Mouse (Mus musculus) heart, postnatal 0 days (tissue): ENCODE measurements around the gene Defb43. TPM values are rescaled to one million over a fixed set of nuclear protein-coding genes. Genes with fewer than 3 reads are reported as not detected.

Experiments used
- ATAC-seq: fragments of 200-750 bp; cut with Nextera tagmentation; 2 replicates; pipeline ENCODE4 v1.8.0; 2017; ENCODE audit warnings: low read depth, moderate number of reproducible peaks, moderate library complexity; ENCODE audit not compliant: insufficient read depth
- DNase-seq: peaks from one replicate; pipeline ENCODE4 v3.0.0-alpha.2; 2016; ENCODE audit warnings: low spot score
- H3K27ac ChIP-seq: fragments of 300-500 bp; sonication (generic); 2 replicates; pipeline ENCODE4 v1.5.1; 2014; ENCODE audit warnings: low read depth, mild to moderate bottlenecking
- H3K27me3 ChIP-seq: fragments of 300-500 bp; sonication (generic); 2 replicates; pipeline ENCODE4 v1.6.1; 2014; ENCODE audit warnings: low read length, mixed read lengths; ENCODE audit not compliant: control insufficient read depth, insufficient read depth
- H3K36me3 ChIP-seq: fragments of 300-500 bp; sonication (generic); replicated peaks from 2 replicates; pipeline ENCODE4 v1.6.1; 2014; ENCODE audit warnings: low read length, mixed read lengths; ENCODE audit not compliant: control insufficient read depth, insufficient read depth
- H3K4me1 ChIP-seq: fragments of 300-500 bp; sonication (generic); 2 replicates; pipeline ENCODE4 v1.6.1; 2014; ENCODE audit warnings: antibody characterized with exemption; ENCODE audit not compliant: control insufficient read depth, insufficient read depth
- H3K4me2 ChIP-seq: fragments of 300-500 bp; sonication (generic); 2 replicates; pipeline ENCODE4 v1.6.1; 2014; ENCODE audit warnings: low read depth, mild to moderate bottlenecking, low read length, moderate library complexity
- H3K4me3 ChIP-seq: fragments of 300-500 bp; sonication (generic); 2 replicates; pipeline ENCODE4 v1.5.1; 2014; ENCODE audit warnings: low read depth, low read length
- H3K9ac ChIP-seq: fragments of 300-500 bp; sonication (generic); replicated peaks from 2 replicates; pipeline ENCODE4 v1.6.1; 2014; ENCODE audit warnings: low read depth, low read length, mixed read lengths
- H3K9me3 ChIP-seq: fragments of 300-500 bp; sonication (generic); replicated peaks from 2 replicates; pipeline ENCODE4 v1.6.1; 2016; ENCODE audit warnings: low read length; ENCODE audit not compliant: control insufficient read depth
- CTCF ChIP-seq: IDR thresholded peaks from 2 replicates; pipeline ENCODE4 v1.5.1; 2016; ENCODE audit warnings: antibody characterized with exemption, control low read depth, low read depth
- EP300 ChIP-seq: IDR thresholded peaks from 2 replicates; pipeline ENCODE4 v1.6.1; 2016; ENCODE audit warnings: antibody characterized with exemption, low read depth
- WGBS: fragments of 180-500 bp; shearing (Covaris S2); extraction: QIAGEN DNeasy Blood & Tissue Kit; methylation state at CpG from one replicate; pipeline ENCODE4 v1.1.7; 2014; 5-methylcytosine and 5-hydroxymethylcytosine counted together
- polyA plus RNA-seq: library from polyadenylated mRNA; unstranded; fragments of >200 nt; fragmentation: Nextera tagmentation; extraction: Ambion mirVana; gene quantifications from 2 replicates; pipeline ENCODE4 v1.2.1, GENCODE M21; 2015
- total RNA-seq: library from RNA; depleted of rRNA; stranded (reverse); fragments of >200 nt; gene quantifications from 2 replicates; pipeline ENCODE4 v1.2.3, GENCODE M21; 2014; ENCODE audit warnings: low replicate concordance

Gene Defb43
- total and polyA plus RNA-seq, 2 experiments from 2014 or later, result not detected

DNA sequence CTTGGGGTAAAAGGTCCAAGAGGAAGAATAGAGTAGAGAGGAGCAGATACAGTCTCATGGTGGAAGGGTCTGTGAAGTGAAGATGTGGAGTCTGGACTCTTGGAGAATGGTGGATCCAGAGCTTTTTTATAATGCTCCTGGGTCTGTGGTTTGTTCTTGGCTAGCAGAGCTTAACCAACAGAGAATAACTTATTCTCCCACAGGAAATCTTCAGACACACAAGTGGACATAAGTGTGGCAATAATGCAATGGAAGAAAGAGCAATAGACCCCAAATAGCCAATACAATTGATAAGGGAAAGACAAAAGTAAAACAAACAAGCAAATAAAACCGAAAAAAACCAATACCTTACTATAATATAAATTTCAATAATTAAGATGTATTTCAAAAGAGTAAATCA lies 27.2 kb upstream of the Defb43 start, which contains the start of gene Defb48:
TSS of gene Defb48 (minus strand) at position 101 of the 400 bp plus-strand sequence.
- no peaks in the 10 kb centered on the region for H3K27me3 ChIP-seq
- no peak for ATAC-seq
- no peaks in the 10 kb centered on the region for H3K9me3 ChIP-seq
- H3K36me3 ChIP-seq, result no peaks in the 10 kb centered on the region
- TF ChIP-seq EP300, result no peak
- TF ChIP-seq CTCF, result no peak
- no peak for DNase-seq
- H3K9ac ChIP-seq, result no peak within 1 kb of the TSS
- no peaks in the 10 kb centered on the region for H3K4me1 ChIP-seq
- 55% methylated on average over 1 of the region's 1 CpGs for WGBS
- H3K4me2 ChIP-seq, result no peak within 1 kb of the TSS
- no peak within 1 kb of the TSS for H3K27ac ChIP-seq
- no peak within 1 kb of the TSS for H3K4me3 ChIP-seq

DNA sequence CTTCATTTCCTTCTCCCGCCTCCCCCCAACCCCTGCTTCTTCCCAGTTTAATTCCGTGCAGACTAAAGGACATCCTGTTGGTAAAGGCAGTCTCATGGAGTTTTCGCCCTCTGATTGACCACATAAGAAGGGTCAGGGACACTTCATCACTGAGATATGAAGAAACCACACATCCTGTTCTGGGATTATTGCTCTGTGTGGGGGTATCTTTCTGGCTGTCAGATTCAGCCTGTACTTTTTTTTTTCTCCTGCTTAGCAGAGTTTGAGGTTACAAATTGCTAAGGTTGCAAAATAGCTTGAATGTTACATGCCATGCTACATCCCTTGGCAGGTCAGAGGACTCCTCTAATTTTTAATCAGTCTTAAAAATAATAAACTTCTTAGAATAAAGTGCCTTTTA lies 20.3 kb upstream of the Defb43 start:
- no peak overlapping the region for H3K9ac ChIP-seq
- no peaks in the 10 kb centered on the region for H3K27me3 ChIP-seq
- H3K27ac ChIP-seq, result no peak overlapping the region
- ATAC-seq (no peak), DNase-seq (no peak)
- TF ChIP-seq EP300 (no peak), CTCF (no peak)
- H3K36me3 ChIP-seq, result no peaks in the 10 kb centered on the region
- WGBS, result 56% methylated on average over 3 of the region's 3 CpGs
- no peak overlapping the region for H3K4me2 ChIP-seq
- H3K4me1 ChIP-seq, result no peaks in the 10 kb centered on the region; the same call in none of the 2 replicates
- no peaks in the 10 kb centered on the region for H3K9me3 ChIP-seq
- H3K4me3 ChIP-seq, result no peak overlapping the region

DNA sequence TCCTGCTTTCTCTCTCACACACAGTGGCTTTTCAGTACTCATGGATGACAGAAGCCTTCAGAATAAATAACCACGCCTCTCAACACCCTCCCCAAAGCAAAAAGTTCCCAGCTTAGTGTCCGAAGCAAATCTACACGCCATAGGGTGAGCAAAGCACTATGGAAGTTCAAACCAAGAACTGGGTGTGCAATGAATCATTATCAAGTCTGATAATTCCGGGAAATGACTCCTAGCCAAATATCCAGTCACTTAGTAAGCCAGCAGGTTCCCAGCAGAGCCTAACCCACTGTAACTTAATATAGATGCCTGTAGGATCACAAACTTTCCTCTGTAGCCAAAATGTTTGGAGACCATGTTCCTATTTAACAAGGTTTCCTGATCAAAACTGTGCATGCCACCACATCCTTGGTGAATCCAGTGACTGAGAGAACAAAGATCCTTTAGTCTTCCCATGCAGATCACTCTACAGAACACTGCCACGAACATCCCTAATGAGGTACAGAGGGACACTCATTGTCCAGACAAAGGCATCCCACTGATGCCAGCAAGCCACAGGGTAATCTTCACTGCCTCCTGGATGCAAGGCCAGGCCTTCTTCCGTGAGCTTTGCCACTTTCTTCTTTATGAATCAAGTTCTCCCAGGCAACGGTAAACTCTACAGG lies 19.6 kb upstream of the Defb43 start:
- no peaks in the 10 kb centered on the region; the same call in none of the 2 replicates for H3K4me1 ChIP-seq
- WGBS, result 59% methylated on average over 7 of the region's 7 CpGs
- H3K36me3 ChIP-seq, result no peaks in the 10 kb centered on the region
- H3K27ac ChIP-seq, result no peak overlapping the region
- no peak overlapping the region for H3K9ac ChIP-seq
- no peak for TF ChIP-seq EP300
- no peak for TF ChIP-seq CTCF
- no peaks in the 10 kb centered on the region for H3K27me3 ChIP-seq
- no peaks in the 10 kb centered on the region for H3K9me3 ChIP-seq
- H3K4me3 ChIP-seq, result no peak overlapping the region
- ATAC-seq (no peak), DNase-seq (no peak)
- no peak overlapping the region for H3K4me2 ChIP-seq

- ATAC-seq (no peak), DNase-seq (no peak)
- no peak within 1 kb of the TSS for H3K4me2 ChIP-seq
- TF ChIP-seq EP300 (no peak), CTCF (no peak)
- H3K4me1 ChIP-seq, result peaks cover 6% of the 10 kb centered on the region
- no peaks in the 10 kb centered on the region for H3K36me3 ChIP-seq
- WGBS, result 76% methylated on average over 8 of the region's 8 CpGs
- no peak within 1 kb of the TSS for H3K27ac ChIP-seq
- H3K27me3 ChIP-seq, result no peaks in the 10 kb centered on the region
- no peak within 1 kb of the TSS for H3K9ac ChIP-seq
- no peaks in the 10 kb centered on the region for H3K9me3 ChIP-seq
- no peak within 1 kb of the TSS for H3K4me3 ChIP-seq
Observed at GRCm38 (mm10) chr14:62997777-62998176, 13.8 kb upstream of the Defb43 start, which contains the start of gene Defb47. TSS of gene Defb47 (plus strand) at chr14:62998077.

- Histone ChIP-seq H3K4me1 (peaks cover 6% of the 10 kb centered on the region), H3K27me3 (no peaks in the 10 kb centered on the region)
- no peak for ATAC-seq
Observed at GRCm38 (mm10) chr14:62998977-62999376, 12.6 kb upstream of the Defb43 start.

DNA sequence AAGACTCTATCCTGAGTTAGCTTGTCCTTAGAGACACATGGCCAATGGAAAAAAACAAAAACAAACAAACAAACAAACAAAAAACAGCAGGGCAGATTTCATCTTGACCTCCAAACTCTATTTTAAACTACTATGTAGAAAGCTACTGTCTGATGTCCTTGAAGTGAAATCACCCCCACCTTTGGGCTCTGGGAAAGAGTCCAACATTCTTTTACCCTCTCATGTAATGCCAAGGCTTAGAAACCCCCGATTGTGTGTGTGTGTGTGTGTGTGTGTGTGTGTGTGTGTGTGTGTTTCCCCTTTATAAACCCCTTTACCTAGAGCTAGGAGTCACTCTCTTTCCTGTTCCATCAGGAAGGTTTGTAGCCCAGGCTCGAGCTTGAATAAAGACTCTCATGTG lies 9.0 kb upstream of the Defb43 start:
- ATAC-seq (peak; percentile 77), DNase-seq (peak; percentile 76)
- no peaks in the 10 kb centered on the region for H3K27me3 ChIP-seq
- peak overlapping the region; percentile 87 for H3K27ac ChIP-seq
- no peaks in the 10 kb centered on the region for H3K9me3 ChIP-seq
- peaks cover 6% of the 10 kb centered on the region for H3K4me1 ChIP-seq
- WGBS, result 20% methylated on average over 2 of the region's 2 CpGs
- H3K4me3 ChIP-seq, result no peak overlapping the region
- H3K36me3 ChIP-seq, result no peaks in the 10 kb centered on the region
- TF ChIP-seq CTCF (no peak), EP300 (peak; percentile 71; the same call in 1 of the 2 replicates)
- H3K9ac ChIP-seq, result no peak overlapping the region
- H3K4me2 ChIP-seq, result no peak overlapping the region

More at GRCm38 (mm10) chr14:62998977-62999376, 12.6 kb upstream of the Defb43 start:
- H3K4me2 ChIP-seq, result no peak overlapping the region
- TF ChIP-seq EP300 (no peak), CTCF (no peak)
- H3K4me3 ChIP-seq, result no peak overlapping the region
- H3K27ac ChIP-seq, result no peak overlapping the region
- H3K9me3 ChIP-seq, result no peaks in the 10 kb centered on the region
- no peak for DNase-seq
- 83% methylated on average over 4 of the region's 4 CpGs for WGBS
- H3K36me3 ChIP-seq, result no peaks in the 10 kb centered on the region
- no peak overlapping the region for H3K9ac ChIP-seq
